Mouse (Mus musculus): ENCODE data around the gene Spo11. TPM values are rescaled to one million over a fixed set of nuclear protein-coding genes. Genes with fewer than 3 reads are reported as not detected.
A peak's percentile ranks its signal among the peaks of the same experiment; 100 is the strongest.

Spo11 gene
- total and polyA plus RNA-seq, 2 experiments from 2014 or later, result 0.18 TPM; not detected in 1

- no peaks in the 10 kb centered on the region for H3K27me3 ChIP-seq (ENCODE audit: control insufficient read depth, insufficient read depth, low read length)
- TF ChIP-seq EP300 (IDR thresholded peaks at IDR 0.05; ENCODE audit: low read depth) (no peak), CTCF (IDR thresholded peaks at IDR 0.05; ENCODE audit: low read depth) (no peak)
- DNase-seq (ENCODE audit: low spot score) (no peak), ATAC-seq (ENCODE audit: insufficient read depth, low read depth) (no peak)
- WGBS, result 47% methylated on average over 7 of the region's 7 CpGs
- peak overlapping the region; percentile 87 for H3K4me3 ChIP-seq (ENCODE audit: low read depth, low read length)
- H3K9me3 ChIP-seq (replicated peaks; ENCODE audit: control insufficient read depth, low read length), result no peaks in the 10 kb centered on the region
- H3K9ac ChIP-seq (replicated peaks; ENCODE audit: low read depth, low read length), result peak overlapping the region; percentile 68
- peaks cover 27% of the 10 kb centered on the region; the same call in 1 of the 2 replicates for H3K36me3 ChIP-seq (replicated peaks; ENCODE audit: control insufficient read depth, insufficient read depth, low read length)
- H3K4me1 ChIP-seq (ENCODE audit: control insufficient read depth, insufficient read depth), result peaks cover 69% of the 10 kb centered on the region
- peak overlapping the region; percentile 81 for H3K27ac ChIP-seq (ENCODE audit: low read depth)
- H3K4me2 ChIP-seq (ENCODE audit: low read depth, low read length), result peak overlapping the region; percentile 94
These were observed 45.9 kb downstream of the Spo11 start for GRCm38 (mm10) chr2:173023371-173023851.

GRCm38 (mm10) chr2:173023966-173024365 lies 46.5 kb downstream of the Spo11 start:
- Histone ChIP-seq H3K27ac (ENCODE audit: low read depth) (no peak overlapping the region), H3K9me3 (replicated peaks; ENCODE audit: control insufficient read depth, low read length) (no peaks in the 10 kb centered on the region), H3K9ac (replicated peaks; ENCODE audit: low read depth, low read length) (peak overlapping the region; percentile 68; the same call in 1 of the 2 replicates)

GRCm38 (mm10) chr2:173024392-173024791 lies 46.9 kb downstream of the Spo11 start:
- Histone ChIP-seq H3K36me3 (replicated peaks; ENCODE audit: control insufficient read depth, insufficient read depth, low read length) (peaks cover 37% of the 10 kb centered on the region; the same call in 1 of the 2 replicates), H3K4me2 (ENCODE audit: low read depth, low read length) (peak overlapping the region; percentile 94), H3K9me3 (replicated peaks; ENCODE audit: control insufficient read depth, low read length) (no peaks in the 10 kb centered on the region), H3K27me3 (ENCODE audit: control insufficient read depth, insufficient read depth, low read length) (no peaks in the 10 kb centered on the region), H3K4me1 (ENCODE audit: control insufficient read depth, insufficient read depth) (peaks cover 68% of the 10 kb centered on the region), H3K4me3 (ENCODE audit: low read depth, low read length) (peak overlapping the region; percentile 87), H3K9ac (replicated peaks; ENCODE audit: low read depth, low read length) (peak overlapping the region; percentile 68; the same call in 1 of the 2 replicates), H3K27ac (ENCODE audit: low read depth) (peak overlapping the region; percentile 13; the same call in 1 of the 2 replicates)
- no peak for TF ChIP-seq EP300 (IDR thresholded peaks at IDR 0.05; ENCODE audit: low read depth)
- no peak for TF ChIP-seq CTCF (IDR thresholded peaks at IDR 0.05; ENCODE audit: low read depth)
- ATAC-seq (ENCODE audit: insufficient read depth, low read depth) (no peak), DNase-seq (ENCODE audit: low spot score) (no peak)
- WGBS, result 45% methylated on average over 8 of the region's 8 CpGs

More at GRCm38 (mm10) chr2:173023966-173024365, 46.5 kb downstream of the Spo11 start:
- no peak for ATAC-seq (ENCODE audit: insufficient read depth, low read depth)
- Histone ChIP-seq H3K36me3 (replicated peaks; ENCODE audit: control insufficient read depth, insufficient read depth, low read length) (peaks cover 33% of the 10 kb centered on the region; the same call in 1 of the 2 replicates), H3K27me3 (ENCODE audit: control insufficient read depth, insufficient read depth, low read length) (no peaks in the 10 kb centered on the region), H3K4me1 (ENCODE audit: control insufficient read depth, insufficient read depth) (peaks cover 68% of the 10 kb centered on the region), H3K4me3 (ENCODE audit: low read depth, low read length) (peak overlapping the region; percentile 87), H3K4me2 (ENCODE audit: low read depth, low read length) (peak overlapping the region; percentile 94)
- no peak for DNase-seq (ENCODE audit: low spot score)
- 40% methylated on average over 4 of the region's 4 CpGs for WGBS
- TF ChIP-seq CTCF (IDR thresholded peaks at IDR 0.05; ENCODE audit: low read depth) (no peak), EP300 (IDR thresholded peaks at IDR 0.05; ENCODE audit: low read depth) (no peak)

- ATAC-seq (ENCODE audit: insufficient read depth, low read depth), result no peak
- 16% methylated on average over 4 of the region's 4 CpGs for WGBS
- H3K9ac ChIP-seq (replicated peaks; ENCODE audit: low read depth, low read length), result peak overlapping the region; percentile 68; the same call in 1 of the 2 replicates
- peaks cover 69% of the 10 kb centered on the region for H3K4me1 ChIP-seq (ENCODE audit: control insufficient read depth, insufficient read depth)
- TF ChIP-seq CTCF (IDR thresholded peaks at IDR 0.05; ENCODE audit: low read depth), result no peak
- no peak for TF ChIP-seq EP300 (IDR thresholded peaks at IDR 0.05; ENCODE audit: low read depth)
- H3K36me3 ChIP-seq (replicated peaks; ENCODE audit: control insufficient read depth, insufficient read depth, low read length), result peaks cover 42% of the 10 kb centered on the region
- H3K27me3 ChIP-seq (ENCODE audit: control insufficient read depth, insufficient read depth, low read length), result no peaks in the 10 kb centered on the region
- peak overlapping the region; percentile 87 for H3K4me3 ChIP-seq (ENCODE audit: low read depth, low read length)
- H3K27ac ChIP-seq (ENCODE audit: low read depth), result peak overlapping the region; percentile 18
- DNase-seq (ENCODE audit: low spot score), result no peak
- peak overlapping the region; percentile 94 for H3K4me2 ChIP-seq (ENCODE audit: low read depth, low read length)
- no peaks in the 10 kb centered on the region for H3K9me3 ChIP-seq (replicated peaks; ENCODE audit: control insufficient read depth, low read length)
These were observed 47.4 kb downstream of the Spo11 start for GRCm38 (mm10) chr2:173024938-173025337.

GRCm38 (mm10) chr2:173026286-173026685 lies 48.8 kb downstream of the Spo11 start:
- H3K27ac ChIP-seq (ENCODE audit: low read depth), result 0 out of 2 replicates have a peak overlapping the region, but pooled peaks have one; percentile 18
- DNase-seq (ENCODE audit: low spot score), result no peak
- peak overlapping the region; percentile 94 for H3K4me2 ChIP-seq (ENCODE audit: low read depth, low read length)
- TF ChIP-seq EP300 (IDR thresholded peaks at IDR 0.05; ENCODE audit: low read depth) (no peak), CTCF (IDR thresholded peaks at IDR 0.05; ENCODE audit: low read depth) (no peak)
- no peak for ATAC-seq (ENCODE audit: insufficient read depth, low read depth)
- no peaks in the 10 kb centered on the region for H3K9me3 ChIP-seq (replicated peaks; ENCODE audit: control insufficient read depth, low read length)
- H3K27me3 ChIP-seq (ENCODE audit: control insufficient read depth, insufficient read depth, low read length), result no peaks in the 10 kb centered on the region
- H3K4me3 ChIP-seq (ENCODE audit: low read depth, low read length), result peak overlapping the region; percentile 87; the same call in 1 of the 2 replicates
- H3K9ac ChIP-seq (replicated peaks; ENCODE audit: low read depth, low read length), result peak overlapping the region; percentile 36; the same call in 1 of the 2 replicates
- peaks cover 54% of the 10 kb centered on the region for H3K36me3 ChIP-seq (replicated peaks; ENCODE audit: control insufficient read depth, insufficient read depth, low read length)
- WGBS, result 45% methylated on average over 5 of the region's 5 CpGs
- peaks cover 71% of the 10 kb centered on the region for H3K4me1 ChIP-seq (ENCODE audit: control insufficient read depth, insufficient read depth)
